21 mouse cellular contexts compared by ENCODE assay signal in genomic region chr13:18309024-18309423, GRCm38 (mm10).
DNase-seq lines count a peak whose midpoint lies in the region; ATAC-seq and TF ChIP-seq lines count a peak whose summit lies in the region.
"Had no signal": no experiment of that assay in that cellular context is flagged by ENCODE, and none has a peak within 500 bp of the region (broad histone marks: within the 10 kb centered on the region; RNA-seq: fewer than 3 reads in every experiment).

No protein-coding gene starts in this region.

- H3K4me1 ChIP-seq in hindbrain, postnatal 0 days (ENCODE audit: insufficient read depth, low read length): peaks cover 2% of the 10 kb centered on the region; the same call in 1 of the 2 replicates
- H3K4me1 ChIP-seq in midbrain, postnatal 0 days (ENCODE audit: insufficient read depth, low read length): no peaks in the 10 kb centered on the region
- H3K4me1 ChIP-seq: kidney, embryonic 15.5 days; megakaryocyte, embryonic 14.5 days had no signal

- H3K4me3 ChIP-seq in hindbrain, postnatal 0 days (ENCODE audit: low read length): no peak overlapping the region
- no peak overlapping the region for H3K4me3 ChIP-seq in midbrain, postnatal 0 days (ENCODE audit: low read depth, low read length)
- H3K4me3 ChIP-seq: embryonic facial prominence, embryonic 15.5 days; kidney, embryonic 15.5 days; megakaryocyte, embryonic 14.5 days had no signal

- no peaks in the 10 kb centered on the region for H3K27me3 ChIP-seq in hindbrain, postnatal 0 days (ENCODE audit: insufficient read depth, low read length)
- no peaks in the 10 kb centered on the region for H3K27me3 ChIP-seq in midbrain, postnatal 0 days (ENCODE audit: insufficient read depth, low read length)
- H3K27me3 ChIP-seq: embryonic facial prominence, embryonic 15.5 days; kidney, embryonic 15.5 days; megakaryocyte, embryonic 14.5 days had no signal

- 33% methylated on average over 7 of the region's 7 CpGs for WGBS in hindbrain, postnatal 0 days
- 38% methylated on average over 7 of the region's 7 CpGs for WGBS in midbrain, postnatal 0 days

- ATAC-seq in hindbrain, postnatal 0 days: peak; percentile 63; the same call in 1 of the 2 replicates
- no peak for ATAC-seq in midbrain, postnatal 0 days (ENCODE audit: low FRiP score)
- no peak for ATAC-seq in erythroblast, adult 5-6 weeks (replicated peaks; ENCODE audit: low FRiP score, poor library complexity, severe bottlenecking)
- ATAC-seq: CD4-positive, CD25-positive, alpha-beta regulatory T cell, adult 4 months had no signal

- no peak for TF ChIP-seq CTCF in brain, embryonic 14.5 days (IDR thresholded peaks at IDR 0.05; ENCODE audit: borderline replicate concordance, extremely low read depth, insufficient read depth, insufficient read length)
- TF ChIP-seq CTCF in hindbrain, postnatal 0 days (IDR thresholded peaks at IDR 0.05; ENCODE audit: low read depth): no peak
- no peak for TF ChIP-seq CTCF in midbrain, postnatal 0 days (IDR thresholded peaks at IDR 0.05)

- no peaks in the 10 kb centered on the region for H3K36me3 ChIP-seq in hindbrain, postnatal 0 days (ENCODE audit: insufficient read depth, low read length)
- H3K36me3 ChIP-seq in midbrain, postnatal 0 days (ENCODE audit: insufficient read depth, low read length): no peaks in the 10 kb centered on the region
- H3K36me3 ChIP-seq: embryonic facial prominence, embryonic 15.5 days; kidney, embryonic 15.5 days had no signal

- no peak for TF ChIP-seq POLR2A in brain, embryonic 14.5 days (IDR thresholded peaks at IDR 0.05; ENCODE audit: borderline replicate concordance, extremely low read depth, insufficient read depth, insufficient read length, poor library complexity, severe bottlenecking)

- no peaks in the 10 kb centered on the region for H3K9me3 ChIP-seq in hindbrain, postnatal 0 days (ENCODE audit: low read length)
- no peaks in the 10 kb centered on the region for H3K9me3 ChIP-seq in midbrain, postnatal 0 days (ENCODE audit: low read length)
- H3K9me3 ChIP-seq: embryonic facial prominence, embryonic 15.5 days; kidney, embryonic 15.5 days; megakaryocyte, embryonic 14.5 days had no signal

- no peak overlapping the region for H3K4me2 ChIP-seq in hindbrain, postnatal 0 days (ENCODE audit: low read depth, low read length)
- H3K4me2 ChIP-seq in midbrain, postnatal 0 days (ENCODE audit: low read depth, low read length, poor library complexity, severe bottlenecking): no peak overlapping the region
- H3K4me2 ChIP-seq: embryonic facial prominence, embryonic 15.5 days; heart, embryonic 11.5 days; kidney, embryonic 15.5 days; lung, embryonic 14.5 days had no signal

- intact Hi-C loops in heart, postnatal 36 days (cut with DNase I): no loop called here

- DNase-seq in heart, adult 11 months: peak; percentile 33
- DNase-seq in heart, postnatal 36 days: no peak
- DNase-seq in brain, embryonic 14.5 days (ENCODE audit: low read depth): peak; percentile 63
- DNase-seq in hindbrain, postnatal 0 days (ENCODE audit: low spot score): peak; percentile 46
- DNase-seq in midbrain, postnatal 0 days (ENCODE audit: low spot score): peak; percentile 42
- no peak for DNase-seq in layer of hippocampus, adult 18-20 months (ENCODE audit: low spot score in 2 of 2)
- DNase-seq: adrenal gland, postnatal 36 days; cerebellum, adult 11 months; cerebellum, adult 9-11 months; kidney, adult 11 months; kidney, postnatal 4 days; layer of hippocampus, adult 9-11 months; lung, embryonic 14.5 days; lung, postnatal 36 days had no signal

- no peak overlapping the region for H3K9ac ChIP-seq in hindbrain, postnatal 0 days (replicated peaks; ENCODE audit: low read length)
- no peak overlapping the region for H3K9ac ChIP-seq in midbrain, postnatal 0 days (replicated peaks; ENCODE audit: low read length, poor library complexity, severe bottlenecking)
- H3K9ac ChIP-seq: embryonic facial prominence, embryonic 15.5 days; kidney, embryonic 15.5 days; liver, embryonic 14.5 days; lung, embryonic 14.5 days had no signal

- H3K27ac ChIP-seq in hindbrain, postnatal 0 days: no peak overlapping the region
- H3K27ac ChIP-seq in midbrain, postnatal 0 days (ENCODE audit: low read depth, low read length): no peak overlapping the region
- H3K27ac ChIP-seq: embryonic facial prominence, embryonic 15.5 days; kidney, embryonic 15.5 days; liver, embryonic 14.5 days had no signal

Comparison
In these comparisons a context has a peak if more than half of its experiments do, and no peak if none do; other contexts are left out.
1. DNase-seq: peak in heart, adult 11 months (single experiment), brain, embryonic 14.5 days (single experiment), hindbrain, postnatal 0 days (single experiment) and midbrain, postnatal 0 days (single experiment); none in heart, postnatal 36 days (0 of 2) and layer of hippocampus, adult 18-20 months (0 of 2).